Mouse (Mus musculus) G1E-ER4 (cell line): ENCODE data around the gene Gm379. TPM values are rescaled to one million over a fixed set of nuclear protein-coding genes. Genes with fewer than 3 reads are reported as not detected.

Source experiments
- GATA1 ChIP-seq: IDR thresholded peaks from one replicate; pipeline ENCODE4 v1.8.0; 2012; ENCODE audit warnings: low read length, inconsistent platforms
- polyA plus RNA-seq: library from polyadenylated mRNA; stranded (reverse); fragments of >175 nt; gene quantifications from 2 replicates; pipeline ENCODE4 v1.2.3, GENCODE M21; 2012

Gene Gm379
- polyA plus RNA-seq = not detected in 2 replicates

DNA sequence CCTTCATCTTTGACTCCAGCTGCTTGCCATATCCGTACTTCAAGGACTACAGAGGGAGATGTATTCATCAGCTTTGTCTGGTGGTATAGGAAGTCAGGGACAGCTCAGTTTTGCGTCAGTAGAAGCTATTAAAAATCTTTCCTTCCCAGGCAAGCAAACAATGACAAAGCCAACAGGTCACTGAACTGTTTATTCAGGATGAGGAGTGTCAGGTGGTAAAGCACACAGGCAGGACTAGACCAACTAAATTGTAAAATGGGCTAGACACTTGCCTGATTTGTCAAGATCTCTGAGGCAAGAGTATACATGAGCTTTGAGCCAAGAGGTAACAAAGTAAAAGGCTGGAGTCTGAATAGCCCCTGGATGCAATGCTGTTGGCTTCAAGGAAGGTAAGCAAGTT lies at the start of gene Gm379:
Gm379 (minus strand) TSS at position 7 of the 400 bp plus-strand sequence.
- no peak for TF ChIP-seq GATA1

DNA sequence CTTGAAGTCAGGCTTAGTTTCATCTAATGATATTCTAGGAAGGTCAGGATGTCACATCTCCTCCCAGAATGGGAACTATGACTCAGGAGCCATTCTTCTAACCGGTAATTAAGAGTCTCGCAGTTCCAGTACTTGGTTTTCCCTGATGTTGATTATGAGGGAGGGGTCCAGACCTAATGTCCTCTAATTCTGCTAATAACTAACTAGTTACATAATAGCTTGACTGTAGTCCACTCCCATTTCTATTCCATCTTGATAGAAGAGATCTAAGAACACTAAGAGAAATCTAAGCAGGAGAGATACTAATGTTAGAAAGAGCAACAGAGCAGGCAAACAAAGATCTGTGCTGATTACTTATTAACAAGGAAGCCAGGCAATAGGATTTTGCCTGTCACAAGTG lies 39.6 kb upstream of the Gm379 start:
- no peak for TF ChIP-seq GATA1

DNA sequence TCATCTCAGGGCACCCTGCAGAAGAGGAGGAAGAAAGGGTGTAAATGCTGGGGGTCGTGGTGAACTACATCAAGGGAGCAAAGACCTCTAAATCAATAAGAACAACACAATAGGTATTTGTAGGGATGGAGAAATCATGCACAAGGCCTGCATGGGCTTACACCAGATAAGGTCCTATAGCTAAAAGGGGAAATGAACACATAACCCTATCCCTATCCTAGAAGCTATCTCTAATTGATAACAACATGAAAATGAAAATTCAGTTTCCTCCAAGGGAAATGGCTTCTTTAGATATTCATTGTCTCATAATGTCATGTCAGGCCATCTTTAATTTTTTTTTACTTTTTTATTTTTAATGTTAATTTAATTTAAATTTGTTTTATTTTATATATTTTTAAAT lies 4.2 kb upstream of the Gm379 start:
- no peak for TF ChIP-seq GATA1

DNA sequence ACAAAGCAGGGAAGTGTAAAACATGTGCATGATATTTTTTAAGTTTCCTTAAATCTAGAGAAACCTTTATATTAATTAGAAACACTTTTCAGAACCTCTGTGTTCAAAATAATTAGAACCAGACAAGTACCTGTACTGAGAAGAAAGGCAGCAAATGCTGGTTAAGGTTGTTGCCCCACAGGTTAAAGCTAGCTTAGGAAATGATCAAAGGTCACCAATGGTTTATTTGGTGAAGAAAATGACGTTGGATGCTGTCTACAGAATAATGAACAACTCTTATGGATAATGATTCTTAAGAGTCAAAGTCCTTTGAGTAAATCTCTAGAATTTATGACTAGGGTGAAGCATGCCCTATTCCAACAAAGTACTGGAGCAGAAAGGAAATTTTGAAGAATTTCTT lies 42.7 kb downstream of the Gm379 start:
- TF ChIP-seq GATA1 = no peak

DNA sequence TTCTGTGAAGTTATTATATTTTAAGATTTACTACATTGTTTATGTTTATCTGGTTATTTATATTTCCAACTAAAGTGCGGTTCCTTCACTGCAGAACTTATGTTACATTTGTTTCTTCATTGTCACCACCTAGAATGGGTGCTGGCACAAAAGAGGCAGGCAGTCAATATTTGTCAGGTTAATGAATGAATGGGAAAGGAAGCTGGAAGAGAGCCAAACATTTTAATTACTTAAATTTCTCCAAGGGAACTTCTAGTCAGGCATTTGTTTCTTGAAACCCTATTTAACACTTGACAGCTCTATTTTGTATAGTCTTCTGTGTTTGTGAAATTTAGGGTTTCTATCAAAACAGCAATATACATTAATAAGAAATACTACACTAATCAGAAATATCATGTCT lies 43.8 kb downstream of the Gm379 start:
- no peak for TF ChIP-seq GATA1

Other genes starting within 250 kb of the Gm379 start
- 1.1 and 1.2 TPM in 2 replicates for gene Brwd3, start 169.5 kb upstream of the Gm379 start, polyA plus RNA-seq